Mouse (Mus musculus) CD4-positive helper T cell, adult 2 months (primary cell): ENCODE measurements around the gene Dnajc13.

Source experiments
- DNase-seq: peaks from one replicate; pipeline ENCODE4 v3.0.0-alpha.2; 2012; ENCODE audit warnings: low read depth, missing footprints, low spot score

Dnajc13 gene

DNA sequence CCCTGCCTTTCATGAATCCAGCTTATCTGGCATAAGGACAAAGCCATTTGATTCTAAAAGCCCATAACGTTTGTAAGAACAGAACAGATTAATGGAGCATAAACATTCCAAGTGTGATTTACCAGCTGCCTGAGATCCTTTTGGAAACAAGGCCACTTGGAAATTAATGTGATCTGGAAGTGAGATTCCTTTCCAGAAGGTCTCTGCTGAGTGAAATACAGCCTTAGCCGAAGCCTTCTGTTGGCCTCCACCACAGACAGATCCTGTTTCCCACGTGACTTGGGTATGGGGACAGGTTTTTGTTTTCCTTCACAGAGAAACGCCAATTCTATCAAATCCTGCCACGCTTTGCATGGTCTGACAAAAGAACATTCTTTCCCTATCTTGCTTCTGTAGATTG, 139.1 kb downstream of the Dnajc13 start:
- DNase-seq, result no peak

DNA sequence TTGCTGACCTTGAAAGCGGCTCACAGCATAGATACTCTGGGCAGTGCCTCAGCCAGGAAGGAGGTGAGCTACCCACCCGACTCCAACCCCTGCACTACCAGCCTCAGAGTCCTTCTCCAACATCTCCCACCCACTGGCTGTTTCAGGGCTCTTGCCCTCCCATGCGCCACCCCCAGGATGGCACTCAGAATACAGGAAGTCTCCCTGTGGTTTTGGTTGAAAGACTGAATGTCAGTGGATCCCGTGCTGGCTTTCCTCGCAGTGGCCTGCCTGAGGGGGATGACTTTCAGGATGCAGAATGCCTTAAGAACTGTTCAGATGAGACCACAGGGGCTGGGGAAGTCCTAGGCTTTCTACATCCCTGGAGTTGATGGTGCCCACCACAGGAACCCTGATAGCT, 139.6 kb downstream of the Dnajc13 start:
- no peak for DNase-seq

DNA sequence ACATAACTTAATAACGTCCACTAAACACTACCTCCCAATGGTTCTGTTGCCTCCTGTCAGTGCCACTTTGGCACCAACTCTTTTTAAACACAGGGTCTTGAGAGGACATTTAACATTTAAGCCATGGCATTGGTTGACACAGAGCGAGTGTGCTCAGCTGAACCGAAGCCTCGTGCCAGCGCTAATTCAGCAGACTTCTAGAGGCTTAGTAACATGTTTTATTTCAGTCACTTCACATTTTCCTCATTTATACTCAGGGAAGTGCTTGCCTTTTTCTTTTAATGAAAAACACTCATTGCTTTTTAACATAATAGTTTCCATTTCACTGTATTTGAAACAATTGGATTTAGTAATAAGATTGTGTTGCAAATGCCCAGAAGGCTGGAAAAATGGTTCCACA, 153.6 kb downstream of the Dnajc13 start:
- DNase-seq, result no peak

DNA sequence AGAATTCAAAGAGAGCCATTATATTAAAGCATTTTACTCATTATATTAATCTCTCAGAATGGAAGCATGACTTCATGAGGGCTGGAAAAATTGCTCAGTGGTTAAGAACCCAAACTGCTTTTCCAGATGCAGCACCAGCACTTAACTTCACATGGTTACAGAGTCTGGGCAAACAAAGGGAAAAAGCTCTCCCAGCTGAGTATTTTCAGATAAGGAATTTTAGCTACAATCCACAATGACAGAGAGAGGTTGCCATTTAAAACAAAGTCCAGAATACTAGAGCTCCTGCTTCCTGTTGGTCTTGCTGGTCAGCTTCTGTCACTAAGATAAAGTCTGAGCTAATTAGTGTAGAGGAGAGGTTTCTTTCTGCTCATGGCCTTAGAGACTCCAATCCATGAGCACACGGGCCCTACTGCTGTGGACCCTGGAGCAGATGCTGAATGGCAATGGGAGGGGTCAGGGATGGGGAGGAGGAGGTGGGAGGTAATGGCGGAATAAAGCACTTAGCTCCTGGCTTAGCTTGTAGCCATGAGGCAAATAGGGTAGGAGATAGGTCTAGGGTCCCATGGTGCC, 154.1 kb downstream of the Dnajc13 start:
- DNase-seq, result no peak

DNA sequence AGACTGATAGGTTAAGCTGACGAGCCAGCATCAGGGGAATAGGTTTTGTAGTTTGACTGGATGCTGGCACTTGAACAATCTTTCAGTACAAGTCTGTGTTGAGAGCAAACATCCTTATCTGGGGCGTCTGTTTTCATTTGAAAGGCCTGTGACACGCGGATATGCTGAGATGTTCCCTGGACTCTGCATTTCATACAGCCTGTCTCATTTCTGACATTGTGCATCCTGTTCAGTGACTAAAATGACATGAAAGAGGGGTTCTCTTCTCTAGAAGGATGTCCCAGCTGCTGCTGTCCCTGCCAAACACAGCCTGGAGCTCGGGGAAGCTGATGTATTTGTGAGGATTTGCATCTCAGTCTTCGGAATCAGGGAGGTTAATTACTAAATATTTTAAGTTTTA, 155.2 kb downstream of the Dnajc13 start:
- DNase-seq, result no peak

DNA sequence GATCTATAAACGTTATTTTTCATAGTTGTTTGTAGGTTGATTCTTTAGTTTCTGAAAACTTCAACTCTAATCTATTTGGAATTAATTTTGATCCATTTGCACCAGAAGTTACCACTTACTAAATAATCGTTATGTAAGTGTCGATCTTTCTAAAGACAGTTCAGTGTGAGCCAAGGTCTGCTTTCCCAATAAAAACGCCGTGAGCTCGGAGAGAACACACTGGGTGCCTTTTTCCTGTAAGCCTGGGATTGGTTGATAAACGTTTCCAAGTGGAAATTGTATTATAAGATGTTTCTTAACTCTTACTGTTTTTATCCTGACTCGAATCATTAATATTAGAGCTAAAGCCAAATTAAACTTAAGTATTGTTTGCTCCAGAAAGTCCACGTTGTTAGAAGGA, 155.8 kb downstream of the Dnajc13 start:
- DNase-seq, result no peak

DNA sequence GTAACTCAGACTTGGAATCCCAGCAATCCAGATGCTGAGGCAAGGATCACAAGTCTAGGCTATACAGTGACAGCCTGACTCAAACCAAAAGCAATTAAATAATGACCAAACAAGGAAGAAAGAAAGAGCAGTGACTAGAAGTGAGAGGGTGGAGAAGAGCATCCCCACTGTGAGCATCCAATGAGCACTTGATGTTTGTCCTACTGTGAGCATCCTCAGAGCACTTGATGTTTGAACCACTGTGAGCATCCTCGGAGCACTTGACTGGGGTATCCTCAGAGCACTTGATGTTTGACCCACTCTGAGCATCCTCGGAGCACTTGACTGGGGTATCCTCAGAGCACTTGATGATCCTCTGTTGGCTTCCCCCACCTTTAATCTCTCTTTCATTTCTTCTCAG, 157.7 kb downstream of the Dnajc13 start:
- DNase-seq, result no peak

DNA sequence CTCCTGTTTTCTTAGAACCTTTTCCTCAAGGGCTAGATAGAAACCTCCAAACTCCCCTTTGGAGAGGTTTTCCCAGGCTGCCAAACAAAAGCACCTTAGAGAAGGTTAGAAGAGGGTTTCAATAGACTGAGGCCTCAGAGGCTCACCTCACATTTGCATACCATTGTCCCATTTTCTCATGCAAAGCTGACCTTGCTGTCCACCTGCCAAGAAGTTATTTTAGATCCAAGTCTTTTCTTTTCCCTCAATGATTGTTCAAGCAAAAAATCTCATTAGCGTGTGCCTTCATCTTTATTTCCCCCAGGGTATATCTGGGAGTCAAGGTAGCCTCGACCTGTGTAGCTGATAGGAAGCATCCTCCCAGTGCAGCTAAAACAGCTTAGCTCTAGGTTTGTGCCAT, 159.8 kb downstream of the Dnajc13 start:
- DNase-seq, result no peak

DNA sequence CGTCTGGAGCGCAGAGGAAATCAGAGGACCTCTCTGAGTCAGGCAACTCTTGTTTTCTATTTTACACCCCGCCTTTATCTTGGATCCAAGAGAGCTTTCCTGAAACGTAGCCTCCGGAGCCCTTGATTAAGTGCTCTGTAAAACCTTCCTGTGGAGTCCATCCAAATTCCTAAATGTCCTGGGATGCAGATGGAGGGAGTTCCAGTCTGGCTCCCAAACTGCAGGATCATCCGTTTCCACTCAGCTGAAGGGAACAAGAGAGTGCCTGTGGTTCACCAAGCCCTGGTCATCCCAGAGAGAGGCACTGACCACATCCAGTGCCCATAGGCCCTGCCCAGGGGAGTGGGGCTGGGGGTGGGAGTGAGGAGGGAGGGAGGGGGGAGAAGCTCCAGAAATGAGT, 160.4 kb downstream of the Dnajc13 start:
- DNase-seq, result no peak

DNA sequence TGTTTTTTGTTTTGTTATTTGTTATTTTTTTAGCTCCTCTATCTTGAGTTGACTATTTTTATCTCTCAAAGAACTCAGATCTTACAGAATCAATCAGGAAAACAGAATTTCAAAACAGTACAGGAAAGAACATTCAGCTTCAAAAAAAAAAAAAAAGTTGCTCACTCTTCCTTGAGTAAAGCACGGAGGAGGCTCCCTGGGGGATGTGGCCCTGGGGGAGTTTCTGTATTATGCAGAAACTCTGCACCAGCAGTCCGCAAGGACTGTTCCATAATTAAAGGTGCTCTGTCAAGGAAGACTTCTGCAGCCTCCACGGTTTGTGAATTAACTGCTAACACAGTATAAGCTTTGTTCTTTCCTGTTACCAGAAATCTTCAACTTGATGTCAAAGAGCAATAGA, 161.3 kb downstream of the Dnajc13 start:
- DNase-seq, result no peak
